In genomic region chr15:62295233-62295927, GRCm38 (mm10) we compare ENCODE assay signal across 8 mouse cellular contexts.
DNase-seq lines count a peak whose midpoint lies in the region; ATAC-seq and TF ChIP-seq lines count a peak whose summit lies in the region.
"Had no signal": no experiment of that assay in that cellular context is flagged by ENCODE, and none has a peak within 500 bp of the region (broad histone marks: within the 10 kb centered on the region; RNA-seq: fewer than 3 reads in every experiment).

No protein-coding gene starts in this region.

- H3K9me3 ChIP-seq in midbrain, embryonic 15.5 days = no peaks in the 10 kb centered on the region
- H3K9me3 ChIP-seq: limb, embryonic 15.5 days had no signal

- peaks cover 7% of the 10 kb centered on the region for H3K4me1 ChIP-seq in midbrain, embryonic 15.5 days

- H3K36me3 ChIP-seq in midbrain, embryonic 15.5 days (replicated peaks) = no peaks in the 10 kb centered on the region
- H3K36me3 ChIP-seq: limb, embryonic 15.5 days had no signal

- no peak overlapping the region for H3K9ac ChIP-seq in midbrain, embryonic 15.5 days
- H3K9ac ChIP-seq: limb, embryonic 15.5 days had no signal

- H3K4me3 ChIP-seq in midbrain, embryonic 15.5 days = no peak overlapping the region
- H3K4me3 ChIP-seq: limb, embryonic 15.5 days had no signal

- peak; percentile 52 to 57 for DNase-seq in adrenal gland, adult 18-20 months (ENCODE audit: low spot score in 2 of 2)
- DNase-seq in brain, embryonic 14.5 days (ENCODE audit: low read depth) = peak; percentile 61
- DNase-seq in frontal cortex, postnatal 36 days (ENCODE audit: low spot score in 2 of 2) = peak; percentile 24 to 36
- peak; percentile 92 for DNase-seq in kidney, adult 11 months
- DNase-seq in left cerebral cortex, postnatal 10 days (ENCODE audit: extremely low spot score in 1 of 2, low spot score in 2 of 2) = peak; percentile 23 to 39
- DNase-seq in retina, embryonic 14.5 days (ENCODE audit: low spot score) = peak; percentile 21

- ATAC-seq in midbrain, embryonic 15.5 days (replicated peaks) = no peak

- intact Hi-C loops in left cerebral cortex, postnatal 10 days (cut with DNase I) = no loop called here

- TF ChIP-seq POLR2A in brain, embryonic 14.5 days (IDR thresholded peaks at IDR 0.05; ENCODE audit: borderline replicate concordance, extremely low read depth, insufficient read depth, insufficient read length, poor library complexity, severe bottlenecking) = no peak

- no peak for TF ChIP-seq CTCF in brain, embryonic 14.5 days (IDR thresholded peaks at IDR 0.05; ENCODE audit: borderline replicate concordance, extremely low read depth, insufficient read depth, insufficient read length)

- no peak overlapping the region for H3K4me2 ChIP-seq in midbrain, embryonic 15.5 days
- H3K4me2 ChIP-seq: limb, embryonic 15.5 days had no signal

- no peak overlapping the region for H3K27ac ChIP-seq in midbrain, embryonic 15.5 days
- H3K27ac ChIP-seq: limb, embryonic 15.5 days had no signal

- WGBS in midbrain, embryonic 15.5 days = 32% methylated on average over 8 of the region's 8 CpGs

- H3K27me3 ChIP-seq in midbrain, embryonic 15.5 days (replicated peaks) = no peaks in the 10 kb centered on the region
- H3K27me3 ChIP-seq: limb, embryonic 15.5 days had no signal

Comparison
In these comparisons a context has a peak if more than half of its experiments do, and no peak if none do; other contexts are left out.
1. DNase-seq: peak in every context shown above with its lines; median percentile 92 in kidney, adult 11 months; 61 in brain, embryonic 14.5 days; 54 in adrenal gland, adult 18-20 months; 31 in left cerebral cortex, postnatal 10 days; 30 in frontal cortex, postnatal 36 days; 21 in retina, embryonic 14.5 days.